Mouse (Mus musculus) intestine, postnatal 0 days (tissue): ENCODE data around the gene Cnbp. TPM values are rescaled to one million over a fixed set of nuclear protein-coding genes. Genes with fewer than 3 reads are reported as not detected.

Experiments
- ATAC-seq: fragments of 200-750 bp; cut with Nextera tagmentation; 2 replicates; pipeline ENCODE4 v1.8.0; 2017; ENCODE audit warnings: mild to moderate bottlenecking, moderate TSS enrichment, moderate library complexity
- H3K27ac ChIP-seq: fragments of 300-500 bp; sonication (generic); 2 replicates; pipeline ENCODE4 v1.5.1; 2014; ENCODE audit warnings: mild to moderate bottlenecking, low read depth, low read length, moderate library complexity
- H3K27me3 ChIP-seq: fragments of 300-500 bp; sonication (generic); replicated peaks from 2 replicates; pipeline ENCODE4 v1.6.1; 2014; ENCODE audit warnings: low read length, mixed read lengths; ENCODE audit not compliant: control insufficient read depth, insufficient read depth
- H3K36me3 ChIP-seq: fragments of 300-500 bp; sonication (generic); 2 replicates; pipeline ENCODE4 v1.6.1; 2014; ENCODE audit warnings: mild to moderate bottlenecking, moderate library complexity; ENCODE audit not compliant: control insufficient read depth, insufficient read depth
- H3K4me1 ChIP-seq: fragments of 300-500 bp; sonication (generic); replicated peaks from 2 replicates; pipeline ENCODE4 v1.6.1; 2014; ENCODE audit warnings: antibody characterized with exemption, low read length, mixed read lengths; ENCODE audit not compliant: control insufficient read depth, insufficient read depth
- H3K4me2 ChIP-seq: fragments of 300-500 bp; sonication (generic); replicated peaks from 2 replicates; pipeline ENCODE4 v1.6.1; 2014; ENCODE audit warnings: low read depth, mild to moderate bottlenecking, moderate library complexity
- H3K4me3 ChIP-seq: fragments of 300-500 bp; sonication (generic); 2 replicates; pipeline ENCODE4 v1.5.1; 2014; ENCODE audit warnings: low read depth, low read length
- H3K9ac ChIP-seq: fragments of 300-500 bp; sonication (generic); 2 replicates; pipeline ENCODE4 v1.6.1; 2014; ENCODE audit warnings: mild to moderate bottlenecking, low read depth, low read length
- H3K9me3 ChIP-seq: fragments of 300-500 bp; sonication (generic); 2 replicates; pipeline ENCODE4 v1.6.1; 2016; ENCODE audit warnings: mixed run types; ENCODE audit not compliant: control insufficient read depth
- CTCF ChIP-seq: sonication (generic); IDR thresholded peaks from 2 replicates; pipeline ENCODE4 v1.5.1; 2016; ENCODE audit warnings: low read depth, mild to moderate bottlenecking, control low read depth, antibody characterized with exemption, moderate library complexity
- WGBS: fragments of 180-500 bp; shearing (Covaris S2); extraction: QIAGEN DNeasy Blood & Tissue Kit; methylation state at CpG from one replicate; pipeline ENCODE4 v1.1.7; 2014; 5-methylcytosine and 5-hydroxymethylcytosine counted together
- polyA plus RNA-seq: library from polyadenylated mRNA; unstranded; fragments of >200 nt; fragmentation: Nextera tagmentation; extraction: Ambion mirVana; gene quantifications from 2 replicates; pipeline ENCODE4 v1.2.1, GENCODE M21; 2015

Gene Cnbp
- polyA plus RNA-seq, 1 experiment from 2014 or later, result 395 TPM

DNA sequence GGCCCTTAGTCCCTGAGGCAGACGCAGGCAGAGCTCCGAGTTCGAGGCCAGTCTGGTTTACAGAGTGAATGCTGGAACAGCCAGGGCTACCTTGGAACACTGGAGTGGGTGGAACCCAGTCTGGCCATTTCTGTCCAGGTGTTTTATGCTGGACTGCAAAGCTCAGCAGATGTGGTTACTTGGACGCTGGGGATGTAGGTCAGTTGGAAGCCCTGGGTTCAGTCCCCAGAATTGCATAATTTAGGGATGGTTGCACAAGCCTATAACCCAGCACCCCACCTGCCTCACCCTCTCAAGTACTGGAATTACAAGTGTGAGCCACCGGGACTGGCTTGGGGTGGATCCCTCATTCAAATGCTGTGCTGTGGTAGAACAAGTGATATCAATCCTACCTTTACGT lies 15.3 kb upstream of the Cnbp start:
- Histone ChIP-seq H3K27me3 (no peaks in the 10 kb centered on the region), H3K27ac (no peak overlapping the region), H3K9me3 (no peaks in the 10 kb centered on the region), H3K36me3 (no peaks in the 10 kb centered on the region), H3K4me2 (no peak overlapping the region), H3K9ac (no peak overlapping the region), H3K4me1 (no peaks in the 10 kb centered on the region), H3K4me3 (no peak overlapping the region)
- no peak for TF ChIP-seq CTCF
- no peak for ATAC-seq
- 75% methylated on average over 6 of the region's 6 CpGs for whole genome bisulfite sequencing

DNA sequence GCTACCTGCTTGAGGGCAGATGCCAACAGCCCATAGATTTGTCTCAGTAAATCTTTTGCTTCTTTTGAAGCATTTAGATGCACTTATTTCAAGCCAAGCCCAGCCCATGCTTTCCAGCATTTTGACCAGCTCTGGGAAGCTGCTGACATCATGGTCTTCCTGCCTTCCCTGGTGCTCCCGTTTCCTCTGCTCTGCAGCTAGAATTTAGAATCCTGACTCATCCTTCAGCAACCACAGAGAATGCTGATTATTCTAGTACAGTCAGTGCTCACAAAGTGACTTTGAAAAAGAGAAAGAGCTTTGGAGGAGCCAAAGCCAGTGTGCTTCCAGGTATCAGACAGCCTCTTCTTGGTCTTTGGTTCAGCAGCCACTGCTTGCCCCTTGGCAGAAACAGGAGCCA lies 6.2 kb upstream of the Cnbp start:
- H3K27me3 ChIP-seq, result no peaks in the 10 kb centered on the region
- H3K4me1 ChIP-seq, result no peaks in the 10 kb centered on the region
- H3K4me2 ChIP-seq, result no peak overlapping the region
- H3K9me3 ChIP-seq, result no peaks in the 10 kb centered on the region
- no peak overlapping the region for H3K9ac ChIP-seq
- no peaks in the 10 kb centered on the region for H3K36me3 ChIP-seq
- ATAC-seq, result no peak
- no peak overlapping the region for H3K27ac ChIP-seq
- 46% methylated on average over 1 of the region's 1 CpGs for WGBS
- H3K4me3 ChIP-seq, result no peak overlapping the region
- TF ChIP-seq CTCF, result no peak

DNA sequence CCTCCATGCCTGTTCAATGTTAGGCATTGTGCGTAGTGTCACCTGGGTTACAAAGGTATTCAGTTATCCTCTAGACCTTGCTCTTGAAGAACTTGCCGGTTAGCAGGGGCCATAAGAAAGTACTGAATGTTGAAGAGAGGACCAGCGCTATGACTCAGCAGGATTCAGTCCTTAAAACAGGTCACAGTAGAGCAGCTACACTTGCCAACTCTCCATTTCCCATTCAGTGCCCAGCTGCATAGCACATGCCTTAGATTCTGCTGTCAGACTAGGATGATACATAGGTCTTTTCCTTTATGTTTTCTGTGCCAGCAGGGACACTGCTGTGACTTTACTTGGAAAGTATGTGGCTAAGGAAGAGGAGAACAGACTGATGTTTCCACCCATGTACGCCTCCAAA lies 2.5 kb upstream of the Cnbp start:
- 70% methylated on average over 4 of the region's 4 CpGs for WGBS
- H3K4me1 ChIP-seq, result peaks cover 4% of the 10 kb centered on the region; the same call in 1 of the 2 replicates
- H3K4me3 ChIP-seq, result no peak overlapping the region
- H3K4me2 ChIP-seq, result no peak overlapping the region
- no peak for ATAC-seq
- H3K9me3 ChIP-seq, result no peaks in the 10 kb centered on the region
- no peak for TF ChIP-seq CTCF
- no peak overlapping the region for H3K9ac ChIP-seq
- no peak overlapping the region for H3K27ac ChIP-seq
- no peaks in the 10 kb centered on the region for H3K27me3 ChIP-seq
- H3K36me3 ChIP-seq, result 0 out of 2 replicates have a peak, but pooled peaks cover 4% of the 10 kb centered on the region

- 80% methylated on average over 6 of the region's 6 CpGs for WGBS
- H3K4me2 ChIP-seq, result no peak overlapping the region; the same call in 1 of the 2 replicates
- peaks cover 7% of the 10 kb centered on the region; the same call in 1 of the 2 replicates for H3K4me1 ChIP-seq
- no peaks in the 10 kb centered on the region for H3K9me3 ChIP-seq
- no peak overlapping the region for H3K27ac ChIP-seq
- 0 out of 2 replicates have a peak, but pooled peaks cover 6% of the 10 kb centered on the region for H3K36me3 ChIP-seq
- no peaks in the 10 kb centered on the region for H3K27me3 ChIP-seq
- H3K9ac ChIP-seq, result no peak overlapping the region
- no peak for TF ChIP-seq CTCF
- no peak overlapping the region for H3K4me3 ChIP-seq
- ATAC-seq, result no peak
Observed at GRCm38 (mm10) chr6:87851871-87852270, 965 bp upstream of the Cnbp start.

GRCm38 (mm10) chr6:87850155-87850899 lies 579 bp downstream of the Cnbp start:
- H3K27me3 ChIP-seq, result no peaks in the 10 kb centered on the region
- peak; percentile 66 for ATAC-seq
- peak overlapping the region; percentile 100 for H3K9ac ChIP-seq
- H3K4me3 ChIP-seq, result peak overlapping the region; percentile 99
- no peaks in the 10 kb centered on the region for H3K9me3 ChIP-seq
- under 1% methylated on average over 68 of the region's 73 CpGs for WGBS
- peaks cover 7% of the 10 kb centered on the region; the same call in 1 of the 2 replicates for H3K4me1 ChIP-seq
- no peak for TF ChIP-seq CTCF
- H3K36me3 ChIP-seq, result peaks cover 11% of the 10 kb centered on the region; the same call in 1 of the 2 replicates
- H3K4me2 ChIP-seq, result peak overlapping the region; percentile 90
- peak overlapping the region; percentile 96 for H3K27ac ChIP-seq

- Histone ChIP-seq H3K4me3 (peak overlapping the region; percentile 99), H3K9ac (peak overlapping the region; percentile 100), H3K27me3 (no peaks in the 10 kb centered on the region), H3K4me2 (peak overlapping the region; percentile 90), H3K36me3 (peaks cover 17% of the 10 kb centered on the region), H3K4me1 (peaks cover 7% of the 10 kb centered on the region; the same call in 1 of the 2 replicates), H3K27ac (peak overlapping the region; percentile 96), H3K9me3 (no peaks in the 10 kb centered on the region)
- no peak for ATAC-seq
- TF ChIP-seq CTCF, result no peak
- 0% methylated on average over 8 of the region's 8 CpGs for WGBS
Observed at GRCm38 (mm10) chr6:87849780-87850154, 1.1 kb downstream of the Cnbp start.
